In genomic region chr7:74488141-74488540, GRCm38 (mm10) we compare ENCODE assay signal across 19 mouse cellular contexts.
DNase-seq lines count a peak whose midpoint lies in the region; ATAC-seq and TF ChIP-seq lines count a peak whose summit lies in the region.
"Had no signal": no experiment of that assay in that cellular context is flagged by ENCODE, and none has a peak within 500 bp of the region (broad histone marks: within the 10 kb centered on the region; RNA-seq: fewer than 3 reads in every experiment).

No protein-coding gene starts in this region.

- no peak for DNase-seq in cerebellum, adult 2 months
- no peak for DNase-seq in cerebellum, postnatal 14 days
- DNase-seq in forebrain, embryonic 11.5 days (ENCODE audit: low spot score): peak; percentile 17
- DNase-seq: adrenal gland, adult 8-10 months; adrenal gland, postnatal 14 days; adrenal gland, postnatal 36 days; B cell, adult 2 months had no signal

- no peaks in the 10 kb centered on the region for H3K36me3 ChIP-seq in forebrain, embryonic 11.5 days (ENCODE audit: control insufficient read depth, insufficient read depth, low read length)
- no peaks in the 10 kb centered on the region for H3K36me3 ChIP-seq in forebrain, embryonic 13.5 days (ENCODE audit: poor library complexity, severe bottlenecking)
- H3K36me3 ChIP-seq: embryonic facial prominence, embryonic 13.5 days; forebrain, embryonic 10.5 days; G1E had no signal

- peaks cover 35% of the 10 kb centered on the region for H3K4me1 ChIP-seq in cerebellum, adult 2 months (ENCODE audit: control insufficient read depth, insufficient read depth, low read length)
- H3K4me1 ChIP-seq in forebrain, embryonic 11.5 days (replicated peaks; ENCODE audit: control insufficient read depth, insufficient read depth, low read length): no peaks in the 10 kb centered on the region
- H3K4me1 ChIP-seq in forebrain, embryonic 13.5 days: no peaks in the 10 kb centered on the region
- H3K4me1 ChIP-seq: forebrain, embryonic 10.5 days had no signal

- peak overlapping the region; percentile 49; the same call in 1 of the 2 replicates for H3K27ac ChIP-seq in cerebellum, adult 2 months (ENCODE audit: insufficient read depth, low read length)
- no peak overlapping the region for H3K27ac ChIP-seq in forebrain, embryonic 11.5 days (ENCODE audit: low read depth, low read length)
- H3K27ac ChIP-seq in forebrain, embryonic 13.5 days: no peak overlapping the region
- H3K27ac ChIP-seq: embryonic facial prominence, embryonic 13.5 days; forebrain, embryonic 10.5 days had no signal

- no peak for TF ChIP-seq CTCF in cerebellum, adult 2 months (IDR thresholded peaks at IDR 0.05; ENCODE audit: borderline replicate concordance, insufficient read depth, low read depth, low read length)

- no peak overlapping the region for H3K4me2 ChIP-seq in forebrain, embryonic 11.5 days (ENCODE audit: low read depth, low read length, severe bottlenecking)
- H3K4me2 ChIP-seq in forebrain, embryonic 13.5 days: no peak overlapping the region
- H3K4me2 ChIP-seq: embryonic facial prominence, embryonic 13.5 days had no signal

- no peak overlapping the region for H3K9ac ChIP-seq in forebrain, embryonic 11.5 days (ENCODE audit: low read length)
- H3K9ac ChIP-seq in forebrain, embryonic 13.5 days: no peak overlapping the region
- H3K9ac ChIP-seq: embryonic facial prominence, embryonic 13.5 days had no signal

- no peak for ATAC-seq in forebrain, embryonic 11.5 days (replicated peaks; ENCODE audit: low FRiP score)
- ATAC-seq in forebrain, embryonic 13.5 days: no peak
- no peak for ATAC-seq in inflammation-experienced regulatory T-cells, adult 6 months
- ATAC-seq: activated CD4-positive, CD25-positive, alpha-beta regulatory T cell, adult 4 months; CD4-positive, CD25-positive, alpha-beta regulatory T cell, adult 4 months; forebrain, embryonic 14.5 days; forebrain, embryonic 16.5 days; Patski had no signal

- TF ChIP-seq POLR2A in cerebellum, adult 2 months (IDR thresholded peaks at IDR 0.05; ENCODE audit: borderline replicate concordance, insufficient read depth, low read length): no peak

- H3K4me3 ChIP-seq in cerebellum, adult 2 months (replicated peaks; ENCODE audit: insufficient read depth, low read depth, low read length): no peak overlapping the region
- H3K4me3 ChIP-seq in forebrain, embryonic 11.5 days (ENCODE audit: low read depth, low read length): no peak overlapping the region
- no peak overlapping the region for H3K4me3 ChIP-seq in forebrain, embryonic 13.5 days
- H3K4me3 ChIP-seq: embryonic facial prominence, embryonic 13.5 days; erythroblast, embryonic 14.5 days; forebrain, embryonic 10.5 days had no signal

- no peaks in the 10 kb centered on the region for H3K9me3 ChIP-seq in forebrain, embryonic 11.5 days (ENCODE audit: control insufficient read depth, low read length)
- no peaks in the 10 kb centered on the region for H3K9me3 ChIP-seq in forebrain, embryonic 13.5 days (replicated peaks)
- H3K9me3 ChIP-seq: embryonic facial prominence, embryonic 13.5 days; forebrain, embryonic 10.5 days had no signal

- WGBS in cerebellum, adult 2 months: 68% methylated on average over 3 of the region's 3 CpGs
- 80% methylated on average over 3 of the region's 3 CpGs for WGBS in forebrain, embryonic 11.5 days
- 83% methylated on average over 3 of the region's 3 CpGs for WGBS in forebrain, embryonic 13.5 days

- H3K27me3 ChIP-seq in cerebellum, adult 2 months (ENCODE audit: control insufficient read depth, insufficient read depth, low read length): no peaks in the 10 kb centered on the region
- H3K27me3 ChIP-seq in forebrain, embryonic 11.5 days (ENCODE audit: control insufficient read depth, insufficient read depth, low read length): no peaks in the 10 kb centered on the region; the same call in 1 of the 2 replicates
- H3K27me3 ChIP-seq in forebrain, embryonic 13.5 days: 0 out of 2 replicates have a peak, but pooled peaks cover 2% of the 10 kb centered on the region
- H3K27me3 ChIP-seq: CH12.LX; embryonic facial prominence, embryonic 13.5 days; Patski had no signal
